Mouse (Mus musculus): ENCODE measurements at regions not wholly inside any gene's neighbourhood (a gene's known extent, or its start where the extent isn't known, plus 50 kb on each side); places are given as distances from the start of the nearest gene placed in this dataset.

GRCm38 (mm10) chr12:25160990-25161843 lies 64.3 kb upstream of the Id2 start:
- H3K4me1 ChIP-seq (ENCODE audit: control insufficient read depth in 2 of 2, insufficient read depth in 2 of 2, low read length in 2 of 2, poor library complexity in 1 of 2): no peaks in the 10 kb centered on the region
- in situ Hi-C loops (cut with MboI; ENCODE audit: low sequenced_read_pairs in 2 of 2, unreplicated experiment in 2 of 2): no loop called here
- no peak for DNase-seq (ENCODE audit: low read depth, low spot score)
- H3K36me3 ChIP-seq (ENCODE audit: control insufficient read depth, insufficient read depth, low read length, poor library complexity, severe bottlenecking): no peaks in the 10 kb centered on the region
- no peak overlapping the region for H3K4me3 ChIP-seq (ENCODE audit: insufficient read depth in 1 of 2, low read depth in 1 of 2, low read length in 2 of 2, poor library complexity in 1 of 2, severe bottlenecking in 1 of 2)
- H3K27ac ChIP-seq (ENCODE audit: insufficient read depth, low read depth, low read length, poor library complexity, severe bottlenecking): no peak overlapping the region; the same call in 1 of the 2 replicates
- H3K9ac ChIP-seq (ENCODE audit: insufficient read depth, low read depth, low read length, poor library complexity, severe bottlenecking): no peak overlapping the region
- TF ChIP-seq ZC3H11A (IDR thresholded peaks at IDR 0.05; ENCODE audit: borderline replicate concordance, low read depth, low read length) (no peak), HCFC1 (IDR thresholded peaks at IDR 0.05; ENCODE audit: borderline replicate concordance, insufficient read depth, low read length) (no peak), CHD2 (IDR thresholded peaks at IDR 0.05; ENCODE audit: low read depth, low read length) (no peak), MAFK (IDR thresholded peaks at IDR 0.05; ENCODE audit: insufficient read depth, low read depth, low read length) (no peak), ZNF384 (IDR thresholded peaks at IDR 0.05; ENCODE audit: low read depth, low read length) (no peak)
- no peaks in the 10 kb centered on the region for H3K9me3 ChIP-seq (ENCODE audit: control insufficient read depth, insufficient read depth, low read depth, low read length)

- Histone ChIP-seq H3K4me3 (ENCODE audit: insufficient read depth in 1 of 2, low read depth in 1 of 2, low read length in 2 of 2, poor library complexity in 1 of 2, severe bottlenecking in 1 of 2) (no peak overlapping the region), H3K4me1 (ENCODE audit: control insufficient read depth in 2 of 2, insufficient read depth in 2 of 2, low read length in 2 of 2, poor library complexity in 1 of 2) (no peaks in the 10 kb centered on the region), H3K9ac (ENCODE audit: insufficient read depth, low read depth, low read length, poor library complexity, severe bottlenecking) (no peak overlapping the region), H3K27ac (ENCODE audit: insufficient read depth, low read depth, low read length, poor library complexity, severe bottlenecking) (no peak overlapping the region), H3K9me3 (ENCODE audit: control insufficient read depth, insufficient read depth, low read depth, low read length) (no peaks in the 10 kb centered on the region), H3K36me3 (ENCODE audit: control insufficient read depth, insufficient read depth, low read length, poor library complexity, severe bottlenecking) (no peaks in the 10 kb centered on the region)
- in situ Hi-C loops (cut with MboI; ENCODE audit: low sequenced_read_pairs in 2 of 2, unreplicated experiment in 2 of 2): no loop called here
- TF ChIP-seq ZNF384 (IDR thresholded peaks at IDR 0.05; ENCODE audit: low read depth, low read length) (no peak), HCFC1 (IDR thresholded peaks at IDR 0.05; ENCODE audit: borderline replicate concordance, insufficient read depth, low read length) (no peak), CHD2 (IDR thresholded peaks at IDR 0.05; ENCODE audit: low read depth, low read length) (no peak), ZC3H11A (IDR thresholded peaks at IDR 0.05; ENCODE audit: borderline replicate concordance, low read depth, low read length) (no peak), MAFK (IDR thresholded peaks at IDR 0.05; ENCODE audit: insufficient read depth, low read depth, low read length) (no peak)
- DNase-seq (ENCODE audit: low read depth, low spot score): no peak
Observed at GRCm38 (mm10) chr12:25159091-25159490, 62.2 kb upstream of the Id2 start.

- Histone ChIP-seq H3K4me1 (ENCODE audit: control insufficient read depth in 2 of 2, insufficient read depth in 2 of 2, low read length in 2 of 2, poor library complexity in 1 of 2) (no peaks in the 10 kb centered on the region), H3K4me3 (ENCODE audit: insufficient read depth in 1 of 2, low read depth in 1 of 2, low read length in 2 of 2, poor library complexity in 1 of 2, severe bottlenecking in 1 of 2) (no peak overlapping the region), H3K9ac (ENCODE audit: insufficient read depth, low read depth, low read length, poor library complexity, severe bottlenecking) (no peak overlapping the region), H3K36me3 (ENCODE audit: control insufficient read depth, insufficient read depth, low read length, poor library complexity, severe bottlenecking) (no peaks in the 10 kb centered on the region), H3K9me3 (ENCODE audit: control insufficient read depth, insufficient read depth, low read depth, low read length) (no peaks in the 10 kb centered on the region), H3K27ac (ENCODE audit: insufficient read depth, low read depth, low read length, poor library complexity, severe bottlenecking) (no peak overlapping the region)
- DNase-seq (ENCODE audit: low read depth, low spot score): no peak
- in situ Hi-C loops (cut with MboI; ENCODE audit: low sequenced_read_pairs in 2 of 2, unreplicated experiment in 2 of 2): no loop called here
- TF ChIP-seq ZNF384 (IDR thresholded peaks at IDR 0.05; ENCODE audit: low read depth, low read length) (no peak), ZC3H11A (IDR thresholded peaks at IDR 0.05; ENCODE audit: borderline replicate concordance, low read depth, low read length) (no peak), HCFC1 (IDR thresholded peaks at IDR 0.05; ENCODE audit: borderline replicate concordance, insufficient read depth, low read length) (no peak), CHD2 (IDR thresholded peaks at IDR 0.05; ENCODE audit: low read depth, low read length) (no peak), MAFK (IDR thresholded peaks at IDR 0.05; ENCODE audit: insufficient read depth, low read depth, low read length) (no peak)
Observed at GRCm38 (mm10) chr12:25157238-25157637, 60.3 kb upstream of the Id2 start.

DNA sequence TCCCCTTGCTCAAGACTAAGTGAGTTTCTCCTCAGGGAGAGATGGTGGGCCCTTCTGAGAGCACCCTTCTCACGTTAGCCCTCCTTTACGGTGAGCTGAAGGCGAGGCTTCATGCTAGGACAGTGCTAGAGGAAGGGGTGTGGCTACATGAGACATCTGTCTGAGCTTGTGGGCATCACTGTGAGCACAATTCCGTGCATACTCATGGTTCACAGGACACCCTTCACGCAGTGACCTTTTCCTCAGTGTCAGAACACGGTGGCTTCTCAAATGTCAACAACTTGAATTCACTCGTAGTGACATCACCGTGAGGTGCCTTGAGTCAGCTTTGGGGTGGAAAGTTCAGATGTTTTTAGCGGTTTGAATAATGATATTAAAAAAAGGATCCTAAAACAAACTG lies 58.5 kb upstream of the Id2 start:
- in situ Hi-C loops (cut with MboI; ENCODE audit: low sequenced_read_pairs in 2 of 2, unreplicated experiment in 2 of 2): no loop called here
- no peak for DNase-seq (ENCODE audit: low read depth, low spot score)
- no peak overlapping the region for H3K4me3 ChIP-seq (ENCODE audit: insufficient read depth in 1 of 2, low read depth in 1 of 2, low read length in 2 of 2, poor library complexity in 1 of 2, severe bottlenecking in 1 of 2)
- H3K9me3 ChIP-seq (ENCODE audit: control insufficient read depth, insufficient read depth, low read depth, low read length): no peaks in the 10 kb centered on the region
- no peak overlapping the region for H3K9ac ChIP-seq (ENCODE audit: insufficient read depth, low read depth, low read length, poor library complexity, severe bottlenecking)
- no peak for TF ChIP-seq CHD2 (IDR thresholded peaks at IDR 0.05; ENCODE audit: low read depth, low read length)
- no peak for TF ChIP-seq ZNF384 (IDR thresholded peaks at IDR 0.05; ENCODE audit: low read depth, low read length)
- TF ChIP-seq ZC3H11A (IDR thresholded peaks at IDR 0.05; ENCODE audit: borderline replicate concordance, low read depth, low read length): no peak
- no peak for TF ChIP-seq HCFC1 (IDR thresholded peaks at IDR 0.05; ENCODE audit: borderline replicate concordance, insufficient read depth, low read length)
- no peak for TF ChIP-seq MAFK (IDR thresholded peaks at IDR 0.05; ENCODE audit: insufficient read depth, low read depth, low read length)
- H3K4me1 ChIP-seq (ENCODE audit: control insufficient read depth in 2 of 2, insufficient read depth in 2 of 2, low read length in 2 of 2, poor library complexity in 1 of 2): no peaks in the 10 kb centered on the region
- H3K27ac ChIP-seq (ENCODE audit: insufficient read depth, low read depth, low read length, poor library complexity, severe bottlenecking): no peak overlapping the region
- no peaks in the 10 kb centered on the region for H3K36me3 ChIP-seq (ENCODE audit: control insufficient read depth, insufficient read depth, low read length, poor library complexity, severe bottlenecking)
